Mouse (Mus musculus) adrenal gland, adult 8-10 months (tissue): ENCODE data around the gene Ctsc. TPM values are rescaled to one million over a fixed set of nuclear protein-coding genes. Genes with fewer than 3 reads are reported as not detected.
"Not testable (repeated sequence)": the region's sequence is repeated elsewhere in the genome, so short reads cannot be mapped to it uniquely, and the experiment has no call there.

Experiments used
- DNase-seq: peaks from one replicate; pipeline ENCODE4 v3.0.0; 2022
- total RNA-seq, 4 experiments: library from RNA; stranded (reverse); gene quantifications; 2 replicates each; pipeline ENCODE4 v1.2.4; 2022

The Ctsc gene
- total RNA-seq = 10 to 100 TPM; 23.2 to 52.5 (median 37.9) TPM

DNA sequence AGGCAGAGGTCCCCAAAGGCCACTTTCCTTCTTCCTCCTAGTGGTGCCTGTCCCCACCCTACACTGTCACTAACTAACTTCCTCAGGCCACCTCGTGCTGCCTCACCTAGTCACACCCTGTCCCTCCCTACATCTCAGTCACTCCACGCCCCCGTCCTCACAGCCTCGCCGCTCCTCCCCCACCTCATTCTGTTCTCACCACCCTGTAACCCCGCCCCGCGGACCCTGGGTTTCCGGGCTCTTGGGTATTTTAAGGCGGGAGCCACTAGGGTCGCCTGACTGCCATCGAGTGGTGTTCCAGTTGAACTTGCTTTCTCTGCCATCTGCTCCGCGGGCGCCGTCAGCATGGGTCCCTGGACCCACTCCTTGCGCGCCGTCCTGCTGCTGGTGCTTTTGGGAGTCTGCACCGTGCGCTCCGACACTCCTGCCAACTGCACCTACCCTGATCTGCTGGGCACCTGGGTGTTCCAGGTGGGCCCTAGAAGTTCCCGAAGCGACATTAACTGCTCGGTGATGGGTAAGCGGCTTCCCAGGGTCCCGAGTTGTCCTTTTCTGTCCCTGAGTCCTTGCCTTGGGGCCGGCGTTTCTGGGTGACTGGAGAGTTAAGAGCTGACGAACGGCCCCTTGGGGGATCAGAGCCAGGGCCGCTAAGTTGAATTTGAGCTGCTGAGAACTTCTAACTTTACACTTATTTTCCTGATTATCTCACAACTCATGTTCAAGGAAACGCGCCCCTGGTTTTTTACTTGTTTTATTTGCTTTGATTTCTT, at the start of gene Ctsc:
Gene Ctsc (plus strand): TSS at position 228 of the 770 bp plus-strand sequence.
- DNase-seq = peak; percentile 48

DNA sequence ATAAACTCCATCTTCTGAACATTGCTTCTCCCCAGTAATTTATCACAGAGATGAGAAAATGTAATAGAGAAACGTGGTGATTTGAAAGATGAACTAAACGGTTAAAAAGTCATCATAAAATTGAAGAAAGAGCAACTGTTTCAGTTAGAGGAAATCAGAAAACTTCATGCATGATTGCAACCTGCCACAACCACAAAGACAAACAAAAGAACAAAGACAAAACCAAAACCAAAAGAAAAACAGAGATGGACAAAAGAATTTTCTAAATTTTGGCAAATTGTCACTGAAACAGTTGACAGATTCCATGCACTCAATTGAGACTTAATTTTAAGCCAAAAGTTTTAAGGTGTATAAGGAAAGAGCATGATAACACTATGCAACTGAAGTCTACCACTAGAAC, 48.8 kb upstream of the Ctsc start:
- DNase-seq = no peak

DNA sequence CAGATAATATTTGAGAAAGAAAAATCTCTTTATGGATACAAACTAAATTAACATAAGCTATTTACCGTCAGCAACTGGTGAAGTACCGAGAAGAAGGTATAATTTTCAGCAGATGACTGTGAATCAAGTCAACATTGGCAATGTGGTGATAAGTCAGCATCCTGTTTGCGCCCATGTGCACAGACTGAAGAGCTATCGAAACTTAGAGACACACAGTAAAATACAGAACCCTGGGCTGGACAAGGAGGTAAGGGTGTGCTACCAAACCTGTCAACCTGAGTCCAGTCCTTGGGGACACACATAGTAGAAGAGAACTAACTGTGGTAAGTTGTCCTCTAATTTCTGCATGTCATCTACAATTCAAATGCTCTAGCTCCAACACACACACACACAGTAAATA, 47.8 kb upstream of the Ctsc start:
- no peak for DNase-seq

DNA sequence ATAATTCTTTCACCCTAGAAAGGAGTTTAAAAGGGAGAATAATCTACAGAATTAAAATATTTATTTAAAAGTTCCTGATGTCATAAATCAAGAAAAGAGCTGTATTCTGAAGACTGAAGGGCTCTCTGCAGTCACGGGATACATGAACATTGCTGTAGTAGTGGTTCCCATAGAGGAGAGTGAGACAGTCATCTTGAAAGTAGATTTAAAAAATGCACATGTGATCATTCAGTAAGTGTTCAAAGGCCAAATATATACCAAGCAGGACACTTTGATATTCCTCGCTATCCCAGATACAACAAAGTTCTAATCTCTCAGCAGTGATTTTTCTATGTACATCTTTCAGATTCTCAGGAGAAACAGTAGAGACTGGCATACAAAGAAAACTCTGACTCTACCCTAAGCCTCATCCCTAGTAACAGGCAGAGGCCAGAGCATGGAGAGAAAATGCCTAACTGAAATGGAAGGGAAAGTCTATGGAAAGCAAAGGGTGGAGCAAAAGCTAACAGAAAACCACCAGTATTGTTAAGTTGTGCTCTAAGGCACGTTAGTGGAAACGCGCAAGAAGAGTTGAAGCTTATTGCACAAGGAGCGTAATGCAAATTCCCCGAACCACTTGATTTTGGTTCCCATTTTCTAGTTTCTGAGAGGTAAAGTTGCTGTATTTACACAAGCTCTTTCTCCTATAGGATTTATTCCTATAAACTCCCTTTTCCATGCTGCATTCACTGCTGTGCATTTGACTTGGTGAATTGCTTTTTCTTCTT, 46.9 kb upstream of the Ctsc start:
- no peak for DNase-seq

DNA sequence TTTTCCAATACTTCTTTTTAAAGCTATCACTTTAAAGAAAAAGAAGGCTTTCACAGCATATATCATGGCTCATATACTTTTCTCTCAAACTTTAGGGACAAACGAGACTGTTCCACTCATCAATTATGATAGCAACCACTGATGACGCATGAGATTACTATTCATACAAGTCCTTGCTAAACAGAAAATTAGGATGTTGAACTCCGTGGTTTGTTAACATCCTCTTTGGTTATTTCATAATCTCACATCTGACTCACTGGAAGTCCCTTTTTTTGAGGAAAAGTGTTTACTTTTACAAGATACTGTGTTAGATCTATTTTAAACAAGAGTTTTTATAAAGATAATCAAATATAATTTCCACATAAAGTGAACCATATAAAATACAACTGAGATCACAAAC, 34.8 kb upstream of the Ctsc start:
- no peak for DNase-seq

DNA sequence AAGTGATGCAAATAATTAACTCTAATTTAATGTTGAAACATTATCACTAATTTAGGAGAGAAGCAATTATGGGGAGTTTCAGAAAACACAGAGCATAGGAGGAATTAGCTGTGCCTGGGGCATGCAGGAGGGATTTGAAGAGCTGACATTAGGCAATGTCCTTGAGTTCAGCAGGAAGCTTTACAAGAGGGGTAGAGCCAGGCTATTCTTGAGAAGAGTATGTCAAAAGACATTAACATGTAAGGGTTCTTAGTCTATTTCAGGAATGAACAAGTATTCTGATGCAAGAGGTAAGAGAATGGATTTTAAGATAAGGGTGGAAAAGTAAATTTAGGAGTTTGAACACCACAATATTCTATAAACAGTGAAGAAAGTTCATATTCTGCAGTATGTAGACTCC, 33.4 kb upstream of the Ctsc start:
- DNase-seq = no peak

DNA sequence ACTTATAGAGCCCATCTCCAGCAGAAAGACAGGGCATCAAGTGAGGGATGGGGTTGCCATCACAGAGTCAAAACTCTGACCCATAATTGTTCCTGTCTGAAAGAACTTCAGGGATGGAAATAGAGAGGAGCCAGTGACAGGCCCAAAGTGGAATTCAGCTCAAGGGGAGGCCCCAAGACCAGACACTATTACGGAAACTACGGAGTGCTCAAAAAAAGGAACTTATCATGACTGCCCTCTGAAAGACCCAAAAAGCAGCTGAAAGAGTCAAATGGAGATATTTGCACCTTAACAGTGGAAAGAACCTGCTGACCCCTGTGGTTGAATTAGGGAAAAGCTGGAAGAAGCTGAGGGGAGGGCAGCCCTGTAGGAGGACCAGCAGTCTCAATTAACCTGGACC, 27.5 kb upstream of the Ctsc start:
- not testable (repeated sequence) for DNase-seq

DNA sequence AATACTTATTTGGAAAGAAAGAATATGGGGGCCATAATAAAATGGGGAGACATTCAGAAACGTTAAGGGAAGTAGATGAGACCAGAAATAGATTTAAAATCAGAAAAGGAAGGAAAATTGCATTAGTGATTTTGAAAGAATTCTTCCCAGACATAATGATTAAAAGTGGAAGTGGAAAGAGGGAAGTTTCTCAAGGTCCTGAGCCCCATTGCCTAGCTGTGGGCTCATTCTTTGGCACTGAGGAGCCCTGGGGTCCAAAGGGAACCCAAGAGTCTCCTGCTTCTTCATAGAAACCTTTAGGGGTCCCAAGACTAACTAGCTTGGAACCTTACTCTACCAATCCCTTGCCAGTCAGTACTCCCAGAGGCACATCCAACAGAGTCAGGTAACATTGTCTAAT, 26.4 kb upstream of the Ctsc start:
- no peak for DNase-seq

DNA sequence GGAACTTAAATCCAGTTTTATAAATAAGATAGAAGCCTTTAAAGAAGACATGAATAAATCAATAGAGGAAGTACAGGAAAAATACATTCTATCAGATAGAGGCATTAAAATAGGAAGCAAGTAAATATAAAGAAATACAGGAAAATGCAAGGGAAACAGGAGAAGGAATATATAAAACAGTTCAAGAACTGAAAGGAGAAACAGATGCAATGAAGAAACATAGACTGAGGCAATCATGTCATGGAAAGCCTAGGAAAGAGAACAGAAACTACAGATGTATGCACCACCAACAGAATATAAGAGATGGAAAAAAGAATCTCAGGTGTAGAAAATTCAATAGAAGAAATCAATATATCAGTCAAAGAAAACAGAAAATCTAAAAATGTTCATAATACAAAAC, 25.8 kb upstream of the Ctsc start:
- DNase-seq = no peak

DNA sequence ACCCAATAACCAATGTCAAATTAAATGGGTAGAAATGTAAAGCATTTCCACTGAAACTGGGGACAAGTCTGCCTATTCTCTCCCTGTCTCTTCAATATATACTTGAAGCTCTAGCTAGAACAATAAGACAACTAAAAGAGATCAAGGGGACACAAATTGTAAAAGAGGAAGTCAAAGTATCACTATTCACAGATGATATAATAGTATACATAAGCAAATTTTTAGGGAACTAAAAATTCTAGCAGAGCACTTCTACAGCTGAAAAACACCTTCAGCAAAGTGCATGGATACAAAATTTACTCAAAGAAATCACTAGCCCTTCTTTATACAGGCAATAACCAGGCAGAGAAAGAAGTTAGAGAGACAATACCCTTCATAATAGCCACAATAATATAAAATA, 23.0 kb upstream of the Ctsc start:
- no peak for DNase-seq

DNA sequence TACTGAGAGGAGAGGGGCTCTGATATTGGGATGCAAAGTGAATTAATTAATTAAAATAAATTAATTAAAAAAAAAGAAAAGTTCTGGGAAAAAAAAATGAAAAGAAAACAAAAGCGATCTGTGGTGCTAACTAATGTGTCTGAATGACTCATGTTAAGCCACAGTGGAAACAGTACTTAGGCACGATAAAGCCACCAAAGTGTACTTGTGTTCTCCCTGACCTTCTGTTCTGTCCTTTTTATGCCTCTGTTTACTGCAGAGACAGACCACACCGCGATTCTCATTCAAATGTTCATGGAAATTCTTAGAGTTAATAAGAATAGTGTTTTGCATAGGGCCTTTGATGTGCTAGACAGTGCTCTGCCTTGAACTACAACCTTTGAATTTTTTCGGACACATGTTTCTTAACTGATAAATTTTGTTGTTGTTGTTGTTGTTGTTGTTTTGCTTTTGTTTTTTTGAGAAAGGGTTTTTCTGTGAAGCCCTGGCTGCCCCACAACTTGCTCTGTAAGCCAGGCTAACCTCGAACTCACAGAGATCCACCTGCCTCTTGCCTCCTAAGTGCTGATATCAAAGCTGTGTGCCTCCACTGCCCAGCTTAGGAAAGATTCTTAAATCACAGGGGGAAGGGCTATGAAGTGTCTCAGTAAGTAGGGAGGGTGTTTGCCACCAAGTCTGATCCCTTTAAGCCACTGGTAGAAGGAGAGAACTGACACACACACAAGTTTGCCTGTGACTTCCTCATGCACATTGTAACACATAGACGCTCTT, 18.5 kb upstream of the Ctsc start:
- DNase-seq = no peak

DNA sequence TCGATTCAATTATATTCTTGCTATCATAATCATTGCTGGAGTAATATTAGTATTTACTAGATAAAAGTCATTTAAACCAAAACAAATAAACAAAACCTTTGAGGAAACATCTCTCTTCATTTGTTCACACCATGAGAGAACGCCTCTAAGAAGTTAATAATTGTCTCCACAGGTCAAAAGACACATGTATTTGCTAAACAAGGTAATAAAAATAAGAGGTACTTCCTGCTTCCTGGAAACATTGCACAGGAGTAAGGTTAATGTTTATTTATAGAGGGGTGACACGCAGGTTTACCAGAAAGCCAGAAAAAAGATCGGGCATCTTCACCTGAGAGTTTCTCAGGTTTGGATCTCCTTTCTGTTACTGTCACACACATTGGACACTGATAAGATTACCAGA, 16.1 kb upstream of the Ctsc start:
- no peak for DNase-seq

DNA sequence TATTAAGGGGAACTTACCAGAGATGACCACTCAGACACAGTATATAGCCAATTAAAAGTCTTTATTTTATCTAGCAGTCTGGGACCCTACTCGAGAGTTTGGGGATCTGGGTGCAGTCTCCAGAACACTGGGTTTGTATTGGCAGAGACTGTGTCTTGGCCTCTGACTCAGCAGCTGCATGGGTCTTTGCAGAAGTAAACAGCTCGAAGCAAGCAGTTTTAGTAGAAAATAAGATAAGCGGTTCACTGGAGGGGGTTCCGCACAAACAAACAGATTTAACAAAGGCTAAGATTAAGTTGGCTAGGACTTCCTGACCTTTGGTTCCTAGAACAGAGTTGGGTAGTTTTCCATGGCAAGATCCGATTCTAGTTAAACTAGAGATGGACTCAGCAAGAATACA, 13.0 kb upstream of the Ctsc start:
- DNase-seq = no peak

DNA sequence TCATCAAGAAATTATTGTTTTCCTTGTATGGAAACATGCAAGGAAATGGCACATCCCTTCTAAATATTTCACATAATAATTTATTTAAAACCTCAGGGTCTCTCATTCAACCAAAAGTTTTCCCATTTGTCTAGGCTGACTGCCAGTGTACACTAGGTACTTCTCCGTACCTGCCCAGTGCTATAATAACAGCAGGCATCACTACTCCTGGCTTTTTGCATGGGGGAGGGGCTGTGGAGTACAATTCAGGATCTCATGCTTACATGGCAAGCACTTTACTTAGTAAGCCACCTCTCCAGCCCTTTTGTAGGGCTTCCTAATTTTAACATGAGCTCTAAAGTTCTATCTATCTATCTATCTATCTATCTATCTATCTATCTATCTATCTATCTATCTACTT, 8.0 kb upstream of the Ctsc start:
- DNase-seq = no peak

DNA sequence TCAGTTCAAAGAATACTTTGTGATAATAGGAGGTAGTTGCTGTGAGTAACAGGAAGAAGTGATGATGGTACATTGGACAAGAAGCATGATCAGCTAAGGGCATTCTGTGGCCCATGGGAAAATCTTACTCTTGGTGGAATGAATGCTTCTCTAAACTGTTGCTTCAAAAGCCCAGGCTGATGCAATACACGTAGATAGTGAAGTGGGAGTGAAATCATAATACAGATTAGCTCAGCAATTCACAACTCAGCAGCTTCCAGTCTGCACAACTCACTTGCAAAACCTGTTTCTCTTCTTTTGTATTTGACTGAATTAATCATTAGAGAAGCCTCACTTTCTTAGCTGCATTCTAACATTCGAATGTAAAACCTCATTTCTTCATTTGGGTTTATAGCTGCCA, 6.4 kb upstream of the Ctsc start:
- DNase-seq = no peak

DNA sequence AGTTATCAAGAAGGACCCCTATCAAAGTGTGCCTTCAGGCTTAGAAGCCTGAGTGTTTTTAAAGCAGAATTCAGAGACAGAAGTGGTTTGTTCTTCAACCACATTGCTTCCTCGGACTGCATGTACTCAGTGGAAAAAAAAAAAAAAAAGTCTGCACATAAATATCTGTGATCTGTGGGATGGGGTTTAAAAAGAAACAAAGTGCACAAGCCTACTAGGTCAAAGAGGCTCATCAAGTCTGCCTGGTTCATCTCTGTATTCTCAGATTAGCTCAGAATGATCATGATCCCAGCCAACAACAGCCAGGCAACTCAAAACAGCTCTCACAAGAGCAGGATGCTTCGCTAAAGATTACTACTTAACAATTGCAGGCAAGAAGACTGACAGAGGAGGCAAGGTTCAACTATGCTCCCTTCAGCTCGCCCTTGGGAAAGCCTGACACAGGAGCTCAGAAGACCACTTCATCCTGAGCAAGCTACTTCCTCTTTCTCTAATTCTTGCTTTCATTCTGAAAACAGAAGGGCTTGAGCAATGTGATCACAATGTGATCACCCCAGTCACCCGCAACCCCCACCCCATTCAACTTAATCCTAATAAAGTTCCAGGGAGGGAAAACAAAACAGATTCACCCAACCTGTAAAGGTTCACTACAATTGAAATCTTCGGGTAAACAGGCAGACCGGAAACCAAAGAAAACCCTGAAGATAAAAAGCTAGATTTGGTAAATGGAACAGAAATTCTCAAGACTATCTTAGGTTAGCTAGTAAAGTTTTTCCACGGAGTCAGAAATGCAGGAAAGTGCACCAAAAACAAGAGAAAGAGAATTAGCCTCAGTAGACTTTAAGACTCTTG, 745 bp upstream of the Ctsc start:
- peak; percentile 2 for DNase-seq

DNA sequence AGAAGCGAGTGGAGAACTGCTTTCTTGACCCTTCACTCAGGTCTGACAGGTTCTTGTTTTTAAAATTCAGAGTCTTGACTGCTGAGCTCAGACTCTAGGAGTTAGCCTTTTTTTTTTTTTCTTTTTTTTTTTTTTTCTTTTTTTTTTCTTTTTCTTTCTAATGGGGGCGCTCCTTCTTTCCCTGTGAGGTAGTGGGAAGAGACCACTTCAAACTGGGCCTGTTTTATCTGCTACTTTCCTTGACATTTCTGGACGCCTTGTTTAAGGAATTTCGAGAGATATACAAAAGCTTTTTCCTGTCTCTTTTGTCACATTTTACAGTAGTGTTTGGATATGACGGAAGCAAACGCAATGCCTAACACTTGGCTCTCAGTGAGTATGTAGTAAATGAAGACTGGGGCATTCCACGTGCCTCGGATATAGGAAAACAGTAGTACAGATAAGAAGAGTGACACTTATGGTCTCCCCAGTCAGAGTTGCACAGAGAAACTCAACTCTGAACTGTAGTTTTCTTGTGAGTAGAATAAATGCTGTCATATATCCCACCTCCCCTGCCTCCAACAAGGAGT, 827 bp downstream of the Ctsc start:
- no peak for DNase-seq

DNA sequence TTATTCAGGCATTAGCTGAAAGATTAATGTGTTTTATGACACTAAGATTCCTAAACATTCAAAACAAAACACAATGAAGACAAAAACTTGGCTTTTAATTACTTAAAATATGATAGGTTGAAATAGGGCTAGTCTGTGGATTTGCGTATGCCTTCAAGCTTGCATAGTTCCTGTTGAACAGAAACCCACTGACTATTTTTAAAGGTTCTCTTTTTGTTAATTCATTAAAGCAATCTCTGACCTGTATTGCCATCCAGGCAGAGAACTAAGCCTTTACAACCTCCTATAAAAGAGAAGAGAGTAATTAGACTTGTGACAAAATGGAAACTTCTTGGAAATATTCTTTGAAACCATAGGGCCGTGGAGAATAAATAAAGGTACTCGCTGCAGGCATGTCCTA, 7.4 kb downstream of the Ctsc start:
- no peak for DNase-seq

DNA sequence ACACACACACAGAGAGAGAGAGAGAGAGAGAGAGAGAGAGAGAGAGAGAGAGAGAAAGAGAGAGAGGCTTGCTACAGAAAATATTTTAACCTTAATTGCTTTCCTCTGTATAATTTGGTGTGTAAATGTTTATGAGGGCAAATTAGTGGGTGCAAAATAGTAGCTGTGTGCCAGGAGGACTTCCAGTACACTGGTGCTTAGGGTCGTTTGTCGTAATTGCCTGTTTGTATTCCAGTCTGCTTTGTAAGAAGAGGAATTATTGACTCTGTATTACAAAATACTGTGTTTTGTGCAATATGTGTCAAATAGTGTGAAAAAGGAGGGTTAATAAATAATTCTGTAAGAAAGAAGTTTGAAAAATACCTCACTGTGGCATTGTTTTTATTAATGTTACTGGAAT, 13.2 kb downstream of the Ctsc start:
- DNase-seq = no peak

DNA sequence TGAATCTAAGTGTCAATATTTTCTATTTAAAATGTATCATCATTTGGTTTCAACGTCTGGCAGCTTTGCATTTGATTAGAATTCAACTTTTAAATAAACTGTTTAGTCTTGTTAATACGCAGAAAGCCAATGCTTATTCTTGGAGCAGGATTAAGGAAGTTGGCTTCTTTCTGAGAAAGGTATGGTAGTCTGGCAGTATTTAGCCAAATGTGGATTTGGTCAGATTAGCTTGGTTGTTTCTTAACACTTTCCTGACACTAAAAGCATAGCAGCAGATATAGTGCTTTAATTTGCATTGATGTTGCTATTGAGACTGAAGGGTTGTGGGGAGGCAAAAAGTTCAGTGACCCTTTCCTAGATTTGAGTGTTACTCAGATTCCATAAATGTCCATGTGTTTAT, 14.2 kb downstream of the Ctsc start:
- DNase-seq = no peak

DNA sequence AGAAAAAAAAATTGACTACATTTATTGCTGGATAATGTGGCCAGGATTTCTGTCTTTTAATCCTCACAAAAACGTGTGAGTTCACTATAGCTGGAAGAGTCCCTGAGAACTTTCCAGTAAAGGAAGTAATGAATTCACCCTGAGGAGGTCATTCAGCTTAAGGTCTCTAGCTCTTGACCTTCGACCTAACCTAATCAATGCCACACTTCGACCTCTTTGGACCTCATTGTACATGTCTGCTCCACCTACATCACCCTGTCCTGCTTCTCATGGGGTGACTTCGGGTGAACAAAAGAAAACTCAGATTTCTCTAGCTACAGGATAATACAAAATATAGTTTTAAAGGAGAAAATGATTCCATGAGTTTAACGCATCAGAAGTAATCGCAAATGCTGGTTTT, 16.0 kb downstream of the Ctsc start:
- no peak for DNase-seq

DNA sequence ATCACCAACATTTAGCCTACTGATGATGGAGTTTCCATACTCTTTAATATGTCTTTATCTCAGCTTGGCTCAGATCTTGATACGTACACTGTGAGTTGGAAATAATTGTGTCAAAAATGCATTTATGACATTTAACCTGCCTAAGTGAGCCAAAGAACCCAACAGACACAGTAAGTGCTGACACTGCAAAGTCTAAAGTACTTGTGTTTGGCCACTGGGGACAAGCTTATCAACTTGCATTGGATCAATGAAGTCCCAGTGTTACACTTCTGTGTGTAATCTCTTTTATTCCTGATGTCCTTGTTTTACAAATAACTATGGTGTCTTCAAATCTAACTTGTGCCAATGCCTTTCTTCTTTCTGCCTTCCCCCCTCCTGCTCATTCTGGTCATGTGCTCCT, 18.1 kb downstream of the Ctsc start:
- DNase-seq = no peak
